Mouse (Mus musculus): ENCODE results near the gene Klhl32. TPM values are rescaled to one million over a fixed set of nuclear protein-coding genes. Genes with fewer than 3 reads are reported as not detected.

The Klhl32 gene
- polyA plus RNA-seq, 1 experiment from 2014 or later, result 4.2 TPM

DNA sequence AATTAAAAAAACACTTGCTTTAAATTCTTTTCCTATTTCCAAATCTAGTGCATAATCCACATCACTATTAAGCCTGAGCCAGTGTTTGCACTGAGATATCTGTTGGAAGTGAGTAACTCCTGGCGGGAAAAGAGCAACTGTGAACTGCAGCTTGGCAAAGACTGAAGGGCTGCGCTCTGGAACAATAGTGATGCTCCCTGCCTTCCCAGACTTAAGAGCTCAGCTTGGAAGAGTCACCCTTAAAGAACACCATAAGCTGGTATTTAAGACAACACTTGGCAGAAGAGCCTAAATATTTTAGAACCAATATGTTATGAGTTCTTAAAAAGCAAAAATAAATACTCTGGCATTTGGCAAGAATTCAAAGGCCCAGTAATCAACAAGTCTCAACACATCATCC lies 55.7 kb downstream of the Klhl32 start:
- Histone ChIP-seq H3K9me3 (no peaks in the 10 kb centered on the region), H3K27me3 (no peaks in the 10 kb centered on the region), H3K27ac (no peak overlapping the region), H3K36me3 (no peaks in the 10 kb centered on the region), H3K4me3 (no peak overlapping the region), H3K4me1 (no peaks in the 10 kb centered on the region), H3K4me2 (no peak overlapping the region), H3K9ac (no peak overlapping the region)
- 78% methylated on average over 2 of the region's 2 CpGs for WGBS
- ATAC-seq (ENCODE audit: insufficient number of reproducible peaks, insufficient read depth, low FRiP score, low TSS enrichment, low read depth), result no peak

- no peak overlapping the region for H3K27ac ChIP-seq
- H3K4me2 ChIP-seq, result no peak overlapping the region
- no peak for ATAC-seq (ENCODE audit: insufficient number of reproducible peaks, insufficient read depth, low FRiP score, low TSS enrichment, low read depth)
- 30% methylated on average over 7 of the region's 7 CpGs for WGBS
- no peaks in the 10 kb centered on the region for H3K36me3 ChIP-seq
- no peak overlapping the region for H3K4me3 ChIP-seq
- no peaks in the 10 kb centered on the region for H3K4me1 ChIP-seq
- no peaks in the 10 kb centered on the region for H3K27me3 ChIP-seq
- no peak overlapping the region for H3K9ac ChIP-seq
- H3K9me3 ChIP-seq, result no peaks in the 10 kb centered on the region
Measured at GRCm38 (mm10) chr4:24793726-24794345, 57.1 kb downstream of the Klhl32 start.

- no peaks in the 10 kb centered on the region for H3K4me1 ChIP-seq
- H3K27ac ChIP-seq, result no peak overlapping the region
- ATAC-seq (ENCODE audit: insufficient number of reproducible peaks, insufficient read depth, low FRiP score, low TSS enrichment, low read depth), result no peak
- H3K9ac ChIP-seq, result no peak overlapping the region
- peak overlapping the region; percentile 31 for H3K4me2 ChIP-seq
- H3K36me3 ChIP-seq, result no peaks in the 10 kb centered on the region
- H3K9me3 ChIP-seq, result no peaks in the 10 kb centered on the region
- no peaks in the 10 kb centered on the region for H3K27me3 ChIP-seq
- 28% methylated on average over 16 of the region's 16 CpGs for WGBS
- H3K4me3 ChIP-seq, result peak overlapping the region; percentile 6; the same call in 1 of the 2 replicates
Measured at GRCm38 (mm10) chr4:24792416-24792981, 58.4 kb downstream of the Klhl32 start.

DNA sequence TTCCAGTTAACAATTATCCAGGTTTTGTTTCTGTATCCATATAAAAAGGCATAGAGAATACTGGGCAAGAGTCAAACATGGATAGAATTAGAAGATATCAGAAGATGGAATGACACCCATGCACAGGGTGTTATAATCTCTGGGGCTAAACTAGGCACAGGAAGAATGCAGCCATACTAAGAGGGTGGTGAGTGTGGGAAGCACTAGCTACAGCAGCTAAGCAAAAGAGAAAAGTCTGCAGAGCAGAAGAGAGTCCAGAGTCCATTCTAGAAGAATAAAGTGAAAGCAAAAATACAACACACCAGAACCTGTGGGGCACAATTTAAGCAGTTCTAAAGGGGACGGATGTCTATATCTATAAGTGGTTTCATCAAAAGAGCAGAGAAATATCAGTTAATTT lies 61.6 kb downstream of the Klhl32 start:
- no peak overlapping the region for H3K4me3 ChIP-seq
- 88% methylated on average over 1 of the region's 1 CpGs for WGBS

GRCm38 (mm10) chr4:24785757-24786532 lies 65.0 kb downstream of the Klhl32 start:
- Histone ChIP-seq H3K9ac (no peak overlapping the region), H3K27ac (no peak overlapping the region), H3K4me1 (no peaks in the 10 kb centered on the region), H3K4me3 (no peak overlapping the region), H3K9me3 (no peaks in the 10 kb centered on the region), H3K4me2 (no peak overlapping the region), H3K27me3 (no peaks in the 10 kb centered on the region), H3K36me3 (no peaks in the 10 kb centered on the region)
- WGBS, result 62% methylated on average over 7 of the region's 7 CpGs
- ATAC-seq (ENCODE audit: insufficient number of reproducible peaks, insufficient read depth, low FRiP score, low TSS enrichment, low read depth), result no peak

More for the DNA sequence above, 61.6 kb downstream of the Klhl32 start:
- H3K4me2 ChIP-seq, result no peak overlapping the region
- H3K36me3 ChIP-seq, result no peaks in the 10 kb centered on the region
- H3K9ac ChIP-seq, result no peak overlapping the region
- H3K9me3 ChIP-seq, result no peaks in the 10 kb centered on the region
- no peak overlapping the region for H3K27ac ChIP-seq
- H3K4me1 ChIP-seq, result no peaks in the 10 kb centered on the region
- H3K27me3 ChIP-seq, result no peaks in the 10 kb centered on the region
- ATAC-seq (ENCODE audit: insufficient number of reproducible peaks, insufficient read depth, low FRiP score, low TSS enrichment, low read depth), result no peak

- WGBS, result 80% methylated on average over 2 of the region's 2 CpGs
- Histone ChIP-seq H3K27ac (no peak overlapping the region), H3K4me3 (no peak overlapping the region), H3K4me2 (no peak overlapping the region), H3K4me1 (no peaks in the 10 kb centered on the region), H3K27me3 (no peaks in the 10 kb centered on the region), H3K9me3 (no peaks in the 10 kb centered on the region), H3K36me3 (no peaks in the 10 kb centered on the region), H3K9ac (no peak overlapping the region)
- no peak for ATAC-seq (ENCODE audit: insufficient number of reproducible peaks, insufficient read depth, low FRiP score, low TSS enrichment, low read depth)
Measured at GRCm38 (mm10) chr4:24765919-24766318, 85.0 kb downstream of the Klhl32 start.

DNA sequence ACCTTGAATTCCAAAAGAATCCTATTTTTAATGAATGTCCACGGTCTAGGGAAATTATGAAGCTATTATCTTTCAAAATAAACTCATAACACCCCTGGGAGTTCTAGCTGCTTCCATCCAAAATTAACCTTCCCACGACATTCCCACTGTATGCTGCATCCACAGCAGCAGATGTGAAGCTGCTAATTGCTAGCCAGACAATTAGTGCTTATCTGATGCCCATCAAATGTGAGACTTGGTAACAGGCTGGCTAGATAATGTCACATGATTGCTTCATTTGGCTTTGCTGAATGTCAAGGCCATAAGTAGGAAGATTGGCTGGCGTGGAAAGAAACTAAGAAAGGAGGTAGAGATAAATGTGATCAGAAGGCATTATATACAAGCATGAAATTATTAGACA lies 85.5 kb downstream of the Klhl32 start:
- Histone ChIP-seq H3K9ac (no peak overlapping the region), H3K9me3 (no peaks in the 10 kb centered on the region), H3K4me3 (no peak overlapping the region), H3K27me3 (no peaks in the 10 kb centered on the region), H3K4me2 (no peak overlapping the region), H3K4me1 (no peaks in the 10 kb centered on the region), H3K36me3 (no peaks in the 10 kb centered on the region), H3K27ac (no peak overlapping the region)
- no peak for ATAC-seq (ENCODE audit: insufficient number of reproducible peaks, insufficient read depth, low FRiP score, low TSS enrichment, low read depth)
- 58% methylated on average over 3 of the region's 3 CpGs for WGBS

DNA sequence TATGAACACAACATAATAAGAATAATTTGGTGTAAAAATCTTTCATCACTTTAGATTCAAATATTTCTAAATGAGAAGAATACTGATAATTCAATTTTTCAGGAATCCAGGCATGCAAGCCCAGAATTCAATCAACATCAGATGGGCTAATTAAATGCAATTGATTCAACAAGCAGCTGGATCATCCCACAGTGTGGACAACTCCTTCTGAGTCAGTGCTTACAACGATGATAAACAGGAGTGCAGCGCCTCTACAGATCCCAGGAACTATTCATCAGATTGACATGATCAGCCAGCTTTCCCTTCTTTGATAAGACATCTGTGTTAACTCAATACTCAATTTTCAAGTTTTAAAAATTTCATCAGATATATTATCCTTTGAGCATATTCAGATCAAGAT lies 86.4 kb downstream of the Klhl32 start:
- Histone ChIP-seq H3K4me1 (no peaks in the 10 kb centered on the region), H3K4me3 (no peak overlapping the region), H3K4me2 (no peak overlapping the region), H3K9ac (no peak overlapping the region), H3K27ac (no peak overlapping the region), H3K9me3 (no peaks in the 10 kb centered on the region), H3K36me3 (no peaks in the 10 kb centered on the region), H3K27me3 (no peaks in the 10 kb centered on the region)
- WGBS, result 77% methylated on average over 2 of the region's 2 CpGs
- ATAC-seq (ENCODE audit: insufficient number of reproducible peaks, insufficient read depth, low FRiP score, low TSS enrichment, low read depth), result no peak

- H3K9ac ChIP-seq, result no peak overlapping the region
- H3K4me1 ChIP-seq, result no peaks in the 10 kb centered on the region
- no peaks in the 10 kb centered on the region for H3K36me3 ChIP-seq
- no peak overlapping the region for H3K4me3 ChIP-seq
- no peaks in the 10 kb centered on the region for H3K27me3 ChIP-seq
- no peak for ATAC-seq (ENCODE audit: insufficient number of reproducible peaks, insufficient read depth, low FRiP score, low TSS enrichment, low read depth)
- H3K27ac ChIP-seq, result no peak overlapping the region
- no peak overlapping the region for H3K4me2 ChIP-seq
- H3K9me3 ChIP-seq, result no peaks in the 10 kb centered on the region
- 86% methylated on average over 4 of the region's 4 CpGs for WGBS
Measured at GRCm38 (mm10) chr4:24763451-24763850, 87.5 kb downstream of the Klhl32 start.

- no peak for ATAC-seq (ENCODE audit: insufficient number of reproducible peaks, insufficient read depth, low FRiP score, low TSS enrichment, low read depth)
- no peak overlapping the region for H3K4me3 ChIP-seq
- no peaks in the 10 kb centered on the region for H3K4me1 ChIP-seq
- WGBS, result 88% methylated on average over 1 of the region's 1 CpGs
- no peak overlapping the region for H3K4me2 ChIP-seq
- no peaks in the 10 kb centered on the region for H3K9me3 ChIP-seq
- H3K27ac ChIP-seq, result no peak overlapping the region
- H3K27me3 ChIP-seq, result no peaks in the 10 kb centered on the region
- H3K36me3 ChIP-seq, result no peaks in the 10 kb centered on the region
- no peak overlapping the region for H3K9ac ChIP-seq
Measured at GRCm38 (mm10) chr4:24758954-24759353, 92.0 kb downstream of the Klhl32 start.

DNA sequence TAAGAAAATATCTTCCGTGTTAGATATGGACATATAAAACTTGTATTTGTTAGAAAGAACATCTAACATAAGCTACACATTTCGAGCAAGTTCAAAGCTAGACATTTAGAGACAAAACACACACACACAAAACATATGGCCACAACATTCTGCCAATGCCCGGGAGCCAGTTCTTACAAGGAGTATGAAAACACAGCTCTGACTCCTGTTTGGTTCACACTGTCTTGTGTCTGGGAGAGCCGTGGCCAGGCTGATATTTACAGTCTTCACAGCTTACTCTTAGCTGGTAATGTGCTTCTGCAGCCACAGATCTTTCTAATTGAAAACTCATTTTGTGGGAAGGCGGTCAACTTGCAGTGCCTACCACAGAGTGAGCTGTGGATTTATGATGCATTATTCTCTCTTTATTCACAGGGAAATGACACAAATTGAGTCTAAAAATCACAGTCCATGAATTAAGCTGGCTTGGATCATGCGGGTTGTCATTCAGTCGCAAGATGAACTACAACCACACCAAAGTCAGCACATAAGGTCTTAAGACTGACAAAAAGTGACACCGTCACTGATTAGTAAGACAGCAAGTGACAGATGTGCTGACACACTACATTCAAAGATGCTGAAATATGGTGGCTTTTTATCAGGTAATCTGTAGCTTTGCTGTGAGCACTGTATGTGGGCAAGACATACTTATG lies 98.3 kb downstream of the Klhl32 start:
- no peak overlapping the region for H3K9ac ChIP-seq
- H3K4me3 ChIP-seq, result no peak overlapping the region
- no peaks in the 10 kb centered on the region for H3K4me1 ChIP-seq
- H3K27me3 ChIP-seq, result no peaks in the 10 kb centered on the region
- no peaks in the 10 kb centered on the region for H3K9me3 ChIP-seq
- H3K4me2 ChIP-seq, result no peak overlapping the region
- H3K27ac ChIP-seq, result no peak overlapping the region
- 80% methylated on average over 8 of the region's 8 CpGs for WGBS
- ATAC-seq (ENCODE audit: insufficient number of reproducible peaks, insufficient read depth, low FRiP score, low TSS enrichment, low read depth), result no peak
- H3K36me3 ChIP-seq, result no peaks in the 10 kb centered on the region

Data from embryonic facial prominence, embryonic 13.5 days (tissue).